Mouse (Mus musculus) ES-E14 (cell line): ENCODE results near the gene Hist1h4f. TPM values are rescaled to one million over a fixed set of nuclear protein-coding genes. Genes with fewer than 3 reads are reported as not detected.

Experiments
- DNase-seq: peaks from one replicate; pipeline ENCODE4 v3.0.0-alpha.2; 2013; ENCODE audit warnings: low read depth, low spot score
- H3K27ac ChIP-seq: 2 replicates; pipeline ENCODE4 v1.5.1; 2012; ENCODE audit warnings: low read depth, mild to moderate bottlenecking, low read length, moderate library complexity, mixed read lengths; ENCODE audit not compliant: poor library complexity, insufficient read depth, severe bottlenecking
- H3K36me3 ChIP-seq: 2 replicates; pipeline ENCODE4 v1.6.1; 2012; ENCODE audit warnings: mild to moderate bottlenecking, low read length, moderate library complexity, mixed read lengths; ENCODE audit not compliant: control insufficient read depth, poor library complexity, insufficient read depth, severe bottlenecking
- H3K4me1 ChIP-seq, 2 experiments: fragments of 150-350 bp in 1 of 2; sonication (generic) in 1 of 2; 2 replicates each; pipeline ENCODE4 v1.6.1; 2012; ENCODE audit warnings: low read length in 2 of 2, mild to moderate bottlenecking in 1 of 2, mixed read lengths in 1 of 2; ENCODE audit not compliant: control insufficient read depth in 2 of 2, insufficient read depth in 2 of 2, poor library complexity in 1 of 2
- H3K4me3 ChIP-seq, 2 experiments: fragments of 150-350 bp in 1 of 2; sonication (generic) in 1 of 2; 2 replicates each; pipeline ENCODE4 v1.5.1; 2012; ENCODE audit warnings: low read length in 2 of 2, low read depth in 1 of 2, mild to moderate bottlenecking in 1 of 2, mixed read lengths in 1 of 2; ENCODE audit not compliant: insufficient read depth in 1 of 2, poor library complexity in 1 of 2, severe bottlenecking in 1 of 2
- H3K9ac ChIP-seq: 2 replicates; pipeline ENCODE4 v1.6.1; 2012; ENCODE audit warnings: low read depth, mild to moderate bottlenecking, low read length, mixed read lengths; ENCODE audit not compliant: poor library complexity, insufficient read depth, severe bottlenecking
- H3K9me3 ChIP-seq: fragments of 150-350 bp; sonication (generic); 2 replicates; pipeline ENCODE4 v1.6.1; 2012; ENCODE audit warnings: low read depth, mild to moderate bottlenecking, low read length; ENCODE audit not compliant: control insufficient read depth, insufficient read depth
- CHD2 ChIP-seq: IDR thresholded peaks from 2 replicates; pipeline ENCODE4 v1.6.1; 2014; ENCODE audit warnings: mild to moderate bottlenecking, low read depth, low read length, inconsistent platforms
- HCFC1 ChIP-seq: IDR thresholded peaks from 2 replicates; pipeline ENCODE4 v1.6.1; 2012; ENCODE audit warnings: low read length, inconsistent platforms, borderline replicate concordance; ENCODE audit not compliant: insufficient read depth
- MAFK ChIP-seq: IDR thresholded peaks from 2 replicates; pipeline ENCODE4 v1.6.1; 2014; ENCODE audit warnings: mild to moderate bottlenecking, low read depth, low read length, inconsistent platforms; ENCODE audit not compliant: insufficient read depth
- ZC3H11A ChIP-seq: IDR thresholded peaks from 2 replicates; pipeline ENCODE4 v1.6.1; 2012; ENCODE audit warnings: low read depth, mild to moderate bottlenecking, inconsistent platforms, low read length, borderline replicate concordance
- ZNF384 ChIP-seq: IDR thresholded peaks from 2 replicates; pipeline ENCODE4 v1.6.1; 2012; ENCODE audit warnings: low read depth, low read length, inconsistent platforms
- in situ Hi-C, 2 experiments: fragments of 600-800 bp; cut with MboI; formaldehyde crosslinking; loops; one replicate each; pipeline ENCODE4 v1.15.1; 2025; ENCODE audit warnings: low sequenced_read_pairs in 2 of 2, inconsistent platforms in 1 of 2; ENCODE audit not compliant: unreplicated experiment in 2 of 2
- total RNA-seq: library from RNA; depleted of rRNA; stranded (reverse); fragments of 300-350 nt; gene quantifications from 2 replicates; pipeline ENCODE4 v1.2.3, GENCODE M21; 2012

Hist1h4f gene
- total RNA-seq, 1 experiment, result 2,172 TPM

DNA sequence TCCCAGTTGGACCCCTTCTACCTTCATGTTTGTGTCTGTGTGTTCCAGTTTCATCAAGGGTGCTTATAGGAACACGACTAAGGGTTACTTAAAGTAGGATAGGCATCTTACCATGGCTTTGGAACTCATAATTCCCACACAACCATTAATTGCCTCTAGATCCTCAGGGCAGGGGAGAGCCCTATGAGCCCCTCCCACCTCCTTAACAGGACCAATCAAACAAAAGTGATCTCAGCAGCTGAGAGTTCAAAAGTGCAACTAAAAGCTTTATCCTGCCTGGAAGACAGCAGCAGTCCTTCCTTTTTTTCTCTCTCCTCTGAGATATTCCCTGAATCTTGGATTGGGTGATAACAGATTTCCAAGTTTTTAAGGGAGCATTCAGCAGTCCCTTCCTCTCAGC, 41.3 kb downstream of the Hist1h4f start:
- H3K4me1 ChIP-seq, result peaks cover 9 to 11% of the 10 kb centered on the region in 2 experiments; a peak in 2 of 4 replicates
- no peak overlapping the region for H3K27ac ChIP-seq
- in situ Hi-C loops, result loop anchor here (25.0 kb wide), 1 partner anchor 198 kb away; no protein-coding TSS in a partner anchor
- no peak overlapping the region for H3K4me3 ChIP-seq
- no peaks in the 10 kb centered on the region for H3K9me3 ChIP-seq
- TF ChIP-seq ZNF384 (no peak), ZC3H11A (no peak), MAFK (no peak), HCFC1 (no peak), CHD2 (no peak)
- H3K9ac ChIP-seq, result no peak overlapping the region
- H3K36me3 ChIP-seq, result no peaks in the 10 kb centered on the region
- no peak for DNase-seq

DNA sequence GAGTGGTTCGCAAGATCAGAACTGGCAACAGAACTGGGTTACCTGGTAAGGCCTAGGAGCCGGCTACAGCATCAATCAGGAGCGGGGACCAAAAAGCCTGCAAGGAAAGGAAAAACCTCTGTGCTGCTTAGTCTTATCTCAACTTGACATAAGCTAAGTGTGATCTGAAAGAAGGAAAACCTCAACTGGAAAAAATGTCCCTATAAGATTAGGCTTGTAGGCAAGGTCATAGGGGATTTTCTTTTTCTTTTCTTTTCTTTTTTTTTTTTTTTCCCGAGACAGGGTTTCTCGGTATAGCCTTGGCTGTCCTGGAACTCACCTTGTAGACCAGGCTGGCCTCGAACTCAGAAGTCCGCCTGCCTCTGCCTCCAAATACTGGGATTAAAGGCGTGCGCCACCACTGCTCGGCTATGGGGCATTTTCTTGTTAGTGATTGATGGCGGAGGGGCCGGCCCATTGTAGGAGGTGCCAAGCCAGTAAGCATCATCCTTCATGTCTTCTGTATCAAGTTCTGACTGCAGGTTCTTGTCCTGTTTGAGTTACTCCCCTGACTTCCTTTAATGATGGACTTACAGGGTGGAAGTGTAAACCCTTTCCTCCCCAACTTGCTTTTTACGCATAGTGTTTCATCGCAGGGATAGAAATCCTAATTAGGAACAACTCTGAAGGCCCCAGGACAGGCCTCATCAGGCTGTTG, 44.5 kb downstream of the Hist1h4f start:
- H3K27ac ChIP-seq, result peak overlapping the region; percentile 52; the same call in 1 of the 2 replicates
- in situ Hi-C loops, result loop anchor here (25.0 kb wide), 1 partner anchor 195 kb away; no protein-coding TSS in a partner anchor

DNA sequence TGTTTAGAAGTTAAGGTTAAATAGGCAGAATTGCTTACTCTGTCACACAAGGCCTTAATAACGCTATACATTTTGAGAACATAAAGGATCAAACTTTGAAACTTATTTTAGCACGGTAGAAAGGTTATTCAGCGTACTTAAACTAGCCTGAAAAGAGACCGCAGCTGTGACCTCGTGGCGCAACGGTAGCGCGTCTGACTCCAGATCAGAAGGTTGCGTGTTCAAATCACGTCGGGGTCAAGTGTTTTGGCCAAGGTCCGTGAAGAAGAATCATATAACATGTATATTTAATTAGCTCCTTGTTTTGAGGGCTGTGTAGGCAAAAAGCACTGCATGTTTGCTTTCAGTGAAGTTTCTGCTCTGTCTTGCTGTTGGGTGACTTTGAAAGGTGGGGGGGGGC, 45.1 kb downstream of the Hist1h4f start:
- Histone ChIP-seq H3K27ac (peak overlapping the region; percentile 52; the same call in 1 of the 2 replicates), H3K4me3 (peak overlapping the region; percentile 53 to 69), H3K36me3 (no peaks in the 10 kb centered on the region), H3K9me3 (no peaks in the 10 kb centered on the region), H3K9ac (no peak overlapping the region; the same call in 1 of the 2 replicates), H3K4me1 (peaks cover 5 to 6% of the 10 kb centered on the region in 2 experiments; a peak in 2 of 4 replicates)
- DNase-seq, result peak; percentile 72
- in situ Hi-C loops, result loop anchor here (25.0 kb wide), 1 partner anchor 194 kb away; no protein-coding TSS in a partner anchor
- TF ChIP-seq CHD2 (no peak), MAFK (0 out of 2 replicates have a peak, but pooled peaks have one; percentile 40)

More for the DNA sequence above, 44.5 kb downstream of the Hist1h4f start:
- Histone ChIP-seq H3K4me1 (peaks cover 6 to 7% of the 10 kb centered on the region in 2 experiments; a peak in 2 of 4 replicates), H3K36me3 (no peaks in the 10 kb centered on the region), H3K9me3 (no peaks in the 10 kb centered on the region), H3K4me3 (peak overlapping the region; percentile 51 to 69), H3K9ac (peak overlapping the region; percentile 38; the same call in 1 of the 2 replicates)
- peak; percentile 65; the same call in 1 of the 2 replicates for TF ChIP-seq ZNF384
- no peak for TF ChIP-seq HCFC1
- DNase-seq, result peak; percentile 79

DNA sequence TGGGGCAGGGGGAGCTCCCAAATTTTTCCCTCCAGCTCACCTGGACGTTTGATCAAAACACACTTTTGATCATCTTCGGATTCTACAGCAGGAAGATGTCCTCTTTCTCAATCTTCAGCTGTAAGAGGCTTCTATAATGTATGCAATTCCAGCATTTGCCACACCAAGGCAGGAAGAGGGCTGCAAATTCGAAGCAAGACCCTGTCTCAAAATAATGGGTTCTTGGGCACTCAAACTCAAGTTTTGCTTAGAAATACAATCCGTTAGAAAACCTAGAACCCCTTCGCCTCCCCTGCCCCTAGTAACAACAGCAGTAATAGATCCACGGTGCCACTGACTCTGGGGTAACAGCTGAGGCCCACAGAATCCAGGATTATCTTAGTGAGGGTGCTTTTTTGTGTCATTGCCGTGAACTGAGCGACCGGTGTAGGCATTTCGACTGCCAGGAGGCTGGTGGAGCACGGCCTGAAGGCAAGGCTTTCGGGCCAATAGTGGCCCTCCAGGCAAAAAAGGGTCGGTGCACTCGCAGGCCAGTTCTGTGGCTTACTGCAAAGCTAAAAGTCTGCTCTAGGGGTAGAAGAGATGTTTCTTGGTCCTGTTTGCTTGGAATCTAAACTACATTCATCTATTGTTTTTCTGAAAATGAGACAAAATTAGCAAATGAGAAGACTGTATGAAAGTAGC, 45.6 kb downstream of the Hist1h4f start:
- H3K36me3 ChIP-seq, result no peaks in the 10 kb centered on the region
- no peak overlapping the region for H3K27ac ChIP-seq
- H3K4me3 ChIP-seq, result peak overlapping the region; percentile 53 to 69
- DNase-seq, result no peak
- peaks cover 5 to 6% of the 10 kb centered on the region in 2 experiments; a peak in 2 of 4 replicates for H3K4me1 ChIP-seq
- peak overlapping the region; percentile 57 for H3K9ac ChIP-seq
- in situ Hi-C loops, result loop anchor here (25.0 kb wide), 1 partner anchor 194 kb away; no protein-coding TSS in a partner anchor
- no peak for TF ChIP-seq ZNF384
- TF ChIP-seq MAFK, result no peak
- TF ChIP-seq ZC3H11A, result no peak
- TF ChIP-seq CHD2, result no peak
- TF ChIP-seq HCFC1, result no peak
- H3K9me3 ChIP-seq, result no peaks in the 10 kb centered on the region
